Mouse (Mus musculus) cerebellum, postnatal 36 days (tissue): ENCODE data around the gene Inhbb.

Experiments
- DNase-seq, 2 experiments: peaks; one replicate each; pipeline ENCODE4 v3.0.0; 2021 to 2022; ENCODE audit warnings: mixed read lengths in 2 of 2

Gene Inhbb

GRCm38 (mm10) chr1:119419151-119420105 lies 2.6 kb downstream of the Inhbb start:
- peak in 1 of 2 experiments; percentile 13 for DNase-seq

GRCm38 (mm10) chr1:119417991-119418390 lies 4.1 kb downstream of the Inhbb start:
- no peak for DNase-seq

GRCm38 (mm10) chr1:119417542-119417941 lies 4.5 kb downstream of the Inhbb start:
- no peak for DNase-seq

- no peak for DNase-seq
These were observed 5.4 kb downstream of the Inhbb start for GRCm38 (mm10) chr1:119416610-119417009.

DNA sequence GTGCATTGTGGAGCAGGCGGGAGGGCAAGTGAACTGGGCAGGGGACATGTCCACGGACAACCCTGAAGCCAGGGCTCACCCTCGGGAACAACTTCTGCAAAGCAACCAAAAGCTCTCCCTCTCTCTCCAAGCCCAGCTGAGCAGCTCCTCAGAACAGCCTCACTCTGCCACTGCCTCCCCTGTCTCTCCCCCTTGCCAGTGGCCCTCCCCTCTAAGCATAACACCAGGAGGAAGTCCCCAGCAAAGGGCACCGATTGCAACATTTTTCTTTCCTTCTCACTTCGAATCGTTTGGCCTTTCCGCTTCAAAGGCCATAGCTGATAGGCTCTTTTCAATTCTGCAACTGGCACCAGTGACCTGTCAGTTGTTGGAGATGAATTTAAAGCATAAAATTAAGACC lies 5.9 kb downstream of the Inhbb start:
- no peak for DNase-seq

DNA sequence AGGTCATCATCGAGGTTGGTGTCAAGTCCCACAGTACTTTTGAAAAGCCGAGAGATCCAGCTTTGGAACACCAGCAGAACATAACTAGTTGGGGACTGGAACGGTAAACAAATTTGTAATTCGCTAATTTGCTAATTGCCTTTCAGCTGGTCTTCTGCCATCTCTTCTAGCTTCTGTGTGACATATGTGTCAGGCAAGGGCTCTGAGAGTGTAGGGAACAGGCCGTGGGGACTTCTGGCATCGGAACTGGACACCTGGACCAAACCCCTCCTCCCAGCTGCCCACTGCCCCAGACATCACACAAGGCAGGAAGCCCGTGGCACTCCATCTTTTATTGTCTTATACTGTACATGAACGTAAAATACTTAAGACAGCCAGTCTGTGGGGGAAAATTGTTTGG lies 6.9 kb downstream of the Inhbb start:
- DNase-seq = no peak

DNA sequence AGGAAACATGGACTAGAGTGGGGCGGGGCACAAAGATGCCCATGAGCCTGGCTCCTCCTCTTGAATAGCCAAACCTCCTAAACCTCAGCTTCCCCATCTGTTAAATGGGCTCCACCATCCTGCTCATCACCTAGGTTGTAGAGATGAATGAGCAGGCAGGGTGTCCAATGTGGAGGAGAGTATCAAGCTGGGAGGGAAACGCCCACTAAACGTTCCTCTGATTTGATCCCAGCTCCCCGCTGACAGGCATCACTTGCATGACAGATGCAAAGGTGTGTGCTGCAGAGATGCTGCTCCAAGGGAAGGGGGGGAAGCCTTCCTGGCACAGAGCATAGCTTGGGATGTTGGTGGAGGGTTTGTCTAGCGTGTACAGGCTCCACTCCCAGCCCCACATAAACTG lies 11.4 kb downstream of the Inhbb start:
- DNase-seq = no peak

DNA sequence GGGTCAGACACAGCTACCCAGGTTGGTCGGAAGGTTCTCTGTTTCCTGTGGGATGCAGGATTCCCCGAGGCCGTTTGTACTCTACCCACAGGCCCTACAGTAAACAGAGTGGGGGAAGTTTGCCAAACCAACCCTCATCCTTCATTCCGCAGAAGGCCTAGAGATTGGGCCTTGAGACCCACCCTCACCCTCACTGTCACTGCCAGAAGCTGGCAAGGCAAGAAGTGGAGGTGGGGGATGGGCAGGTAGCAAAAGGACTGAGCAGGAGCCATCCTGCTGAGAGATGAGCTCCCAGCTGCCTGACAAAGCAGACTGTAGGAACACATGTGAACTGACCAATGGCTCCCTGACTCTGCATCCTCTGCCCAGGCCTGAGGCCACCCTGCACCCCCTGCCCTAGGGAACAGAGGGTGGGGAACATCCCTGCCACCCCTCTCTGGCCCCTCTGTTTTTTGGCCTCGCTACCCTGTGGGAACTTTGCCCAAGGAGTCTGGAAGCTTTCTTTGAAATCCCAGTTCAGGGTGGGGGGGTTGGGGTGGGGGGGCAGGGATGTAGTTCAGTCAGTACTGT lies 12.4 kb downstream of the Inhbb start:
- DNase-seq = no peak

GRCm38 (mm10) chr1:119409106-119409505 lies 12.9 kb downstream of the Inhbb start:
- no peak for DNase-seq

- DNase-seq = no peak
These were observed 14.2 kb downstream of the Inhbb start for GRCm38 (mm10) chr1:119407691-119408315.

GRCm38 (mm10) chr1:119404798-119405197 lies 17.2 kb downstream of the Inhbb start:
- DNase-seq = no peak

DNA sequence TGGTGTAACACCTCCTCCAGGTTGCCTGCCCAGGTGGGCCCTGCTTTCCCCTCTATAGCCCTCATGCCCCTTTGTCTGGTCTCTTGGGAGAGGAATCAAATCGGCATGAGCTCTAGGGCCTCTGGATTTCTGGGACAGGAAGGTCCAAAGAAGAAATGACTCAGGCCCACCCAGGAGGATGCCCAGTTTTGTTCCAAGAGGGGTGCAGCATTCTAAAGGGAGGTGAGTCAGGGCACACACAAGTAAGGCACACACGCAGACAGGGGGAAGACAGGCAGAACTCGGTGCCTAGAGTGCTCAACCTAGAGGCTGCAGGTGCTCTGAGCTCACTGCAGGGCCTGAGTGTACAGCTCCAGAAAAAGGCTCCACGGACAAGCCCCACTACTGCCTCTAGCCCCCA lies 17.7 kb downstream of the Inhbb start:
- no peak for DNase-seq

- DNase-seq = no peak
These were observed 20.8 kb downstream of the Inhbb start for GRCm38 (mm10) chr1:119401249-119401648.

DNA sequence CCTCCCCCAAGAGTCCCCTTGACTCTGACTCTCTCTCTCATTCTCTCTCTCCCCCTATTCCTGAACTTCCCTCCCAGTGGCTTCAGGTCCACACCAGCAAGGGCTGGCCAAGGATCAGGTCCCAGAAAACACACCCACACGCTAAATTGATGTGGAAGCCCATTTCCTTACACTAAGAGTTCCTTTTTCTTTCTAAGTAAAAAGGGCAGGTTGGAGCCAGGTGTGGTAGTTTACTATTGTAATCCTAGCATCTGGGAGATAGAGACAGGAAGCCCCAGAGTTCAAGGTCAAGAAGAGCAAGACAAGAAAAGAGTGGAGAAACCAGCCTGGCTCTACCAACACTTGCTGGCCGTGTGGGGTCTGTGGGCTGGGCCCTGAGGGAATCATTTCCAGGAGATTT lies 23.4 kb downstream of the Inhbb start:
- DNase-seq = no peak

DNA sequence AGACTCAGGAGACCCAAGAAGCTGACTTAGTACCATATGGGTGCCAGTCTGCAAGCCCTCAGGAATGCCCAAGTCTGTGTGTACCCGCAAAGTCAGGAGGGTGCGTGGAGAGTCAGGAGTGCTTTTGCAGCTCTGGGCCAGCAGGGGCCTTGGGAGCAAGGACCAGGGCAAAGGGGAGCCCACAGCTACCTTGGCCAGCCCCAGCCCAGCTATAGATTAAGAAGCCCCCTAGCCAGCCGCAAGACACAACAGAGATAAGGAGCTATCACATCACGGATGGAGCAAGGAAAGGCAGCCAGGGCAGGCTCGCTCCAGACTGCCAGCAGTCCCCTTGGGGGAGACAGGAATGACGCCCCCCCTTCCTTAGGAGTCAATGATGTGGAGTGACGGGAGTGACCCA lies 24.2 kb downstream of the Inhbb start:
- DNase-seq = no peak

GRCm38 (mm10) chr1:119391311-119391710 lies 30.7 kb downstream of the Inhbb start:
- DNase-seq = peak; percentile 65 to 66

- DNase-seq = no peak
These were observed 31.4 kb downstream of the Inhbb start for GRCm38 (mm10) chr1:119390676-119391075.

GRCm38 (mm10) chr1:119389771-119390500 lies 32.1 kb downstream of the Inhbb start:
- DNase-seq = no peak

DNA sequence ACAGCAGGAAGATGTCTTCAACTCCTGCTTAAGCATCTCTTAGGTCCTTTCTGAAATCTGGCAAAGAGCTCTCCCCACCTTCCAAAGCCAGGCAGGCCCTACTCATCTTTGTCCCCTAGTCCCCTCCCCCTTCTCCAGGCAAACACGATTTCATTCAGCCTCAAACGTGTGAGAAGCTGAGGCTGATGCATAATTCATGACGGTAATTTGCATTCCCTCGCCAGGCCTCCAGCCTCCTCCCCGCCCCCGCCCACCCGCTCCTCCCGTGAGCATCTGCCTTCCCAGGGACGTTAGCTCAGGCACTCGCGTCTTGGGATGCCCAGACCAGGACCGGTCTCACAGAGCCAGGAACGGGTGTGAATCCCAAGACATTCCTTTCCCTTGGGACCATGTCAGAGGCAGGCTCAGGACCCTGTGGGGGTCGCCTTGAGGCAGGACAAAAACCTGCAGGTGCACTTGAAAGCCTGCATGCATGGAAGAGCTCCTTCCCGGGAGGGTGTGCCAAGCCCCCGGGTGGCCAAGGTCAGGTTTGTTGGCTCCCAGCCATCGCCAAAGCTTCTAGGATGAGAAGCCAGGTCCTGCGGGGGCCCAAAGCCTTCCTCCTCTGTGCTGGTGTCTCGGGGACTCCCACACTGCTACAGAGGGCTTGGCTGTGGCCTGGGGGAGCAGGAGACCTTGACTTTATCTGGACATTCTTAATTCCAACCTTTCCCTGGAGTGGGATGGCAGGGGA lies 33.2 kb downstream of the Inhbb start:
- peak in 1 of 2 experiments; percentile 15 for DNase-seq

GRCm38 (mm10) chr1:119386306-119386705 lies 35.7 kb downstream of the Inhbb start:
- DNase-seq = no peak

GRCm38 (mm10) chr1:119383916-119384315 lies 38.1 kb downstream of the Inhbb start:
- DNase-seq = no peak

- DNase-seq = no peak
These were observed 41.4 kb downstream of the Inhbb start for GRCm38 (mm10) chr1:119380609-119381008.
